Mouse (Mus musculus): Measurements from ENCODE around the gene P2rx3.

P2rx3 gene

GRCm38 (mm10) chr2:84980188-84980587 lies 57.1 kb downstream of the P2rx3 start, which contains the start of gene Prg2:
Gene Prg2 (plus strand): TSS chr2:84980461.
- no peak for DNase-seq (ENCODE audit: low spot score)

GRCm38 (mm10) chr2:84975580-84975979 lies 61.7 kb downstream of the P2rx3 start:
- DNase-seq (ENCODE audit: low spot score) = no peak

- no peak for DNase-seq (ENCODE audit: low spot score)
These were observed 69.8 kb downstream of the P2rx3 start for GRCm38 (mm10) chr2:84967318-84967991.

DNA sequence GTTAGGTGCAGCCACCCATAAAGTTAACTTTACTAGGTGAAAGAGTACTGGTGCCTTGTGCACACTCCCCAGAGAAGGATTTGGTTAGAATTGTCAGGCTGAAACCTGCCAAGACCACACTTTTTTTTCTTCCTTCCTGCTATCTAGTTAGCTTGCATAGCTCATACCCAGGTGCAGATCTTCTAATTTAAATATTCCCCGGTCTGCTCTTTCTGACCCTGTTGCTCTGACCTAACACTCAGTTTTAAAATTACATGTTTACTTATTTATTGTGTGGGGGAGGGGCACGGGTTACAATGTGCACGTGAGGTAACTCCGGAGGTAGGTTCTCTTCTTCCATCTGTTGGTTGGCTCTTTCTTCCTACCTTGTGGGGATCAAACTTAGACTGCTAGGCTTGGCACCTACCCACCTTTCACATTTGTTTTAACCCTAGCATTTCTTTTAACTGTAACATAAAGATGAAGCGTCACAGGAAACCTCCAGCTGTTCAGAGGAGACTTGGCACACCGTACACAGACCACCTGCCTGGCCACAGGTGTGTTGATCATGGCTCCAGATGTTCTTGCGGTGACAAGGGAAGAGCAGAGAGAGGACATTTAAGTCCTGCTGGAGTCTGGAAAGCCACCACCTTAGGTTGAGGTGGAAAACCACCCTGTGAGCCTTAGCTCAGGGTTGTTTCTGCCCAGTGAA lies 73.0 kb downstream of the P2rx3 start:
- no peak for DNase-seq (ENCODE audit: low spot score)

DNA sequence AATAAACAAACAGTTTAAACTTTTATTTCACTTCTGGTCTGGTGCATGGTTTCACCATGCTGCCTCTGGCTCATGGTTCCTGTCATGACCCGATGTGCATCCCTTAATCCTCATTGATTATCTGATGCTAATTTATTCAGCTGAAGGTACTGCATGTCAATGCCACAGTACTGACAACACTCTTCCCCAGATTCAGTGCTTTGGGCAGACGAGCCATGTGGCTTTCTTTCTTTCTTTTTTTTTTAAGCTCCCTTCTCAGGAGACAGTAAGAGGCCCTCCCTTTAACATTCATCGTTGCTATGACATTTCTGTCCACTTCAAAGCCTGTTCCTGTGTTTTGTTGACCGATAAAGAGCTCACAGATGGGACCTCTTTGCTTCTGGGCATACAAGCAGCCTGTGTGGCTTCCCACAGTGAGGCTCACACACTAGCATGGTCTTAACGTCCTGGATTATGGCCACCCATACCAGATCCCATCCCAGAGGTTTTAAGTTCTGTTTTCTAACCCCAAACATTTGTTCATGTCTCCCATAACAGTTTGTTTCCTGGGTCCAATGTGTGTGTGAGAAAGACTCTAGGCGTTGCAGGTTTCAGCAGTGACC lies 74.3 kb downstream of the P2rx3 start:
- DNase-seq (ENCODE audit: low spot score) = no peak

GRCm38 (mm10) chr2:84961901-84962300 lies 75.4 kb downstream of the P2rx3 start:
- no peak for DNase-seq (ENCODE audit: low spot score)

DNA sequence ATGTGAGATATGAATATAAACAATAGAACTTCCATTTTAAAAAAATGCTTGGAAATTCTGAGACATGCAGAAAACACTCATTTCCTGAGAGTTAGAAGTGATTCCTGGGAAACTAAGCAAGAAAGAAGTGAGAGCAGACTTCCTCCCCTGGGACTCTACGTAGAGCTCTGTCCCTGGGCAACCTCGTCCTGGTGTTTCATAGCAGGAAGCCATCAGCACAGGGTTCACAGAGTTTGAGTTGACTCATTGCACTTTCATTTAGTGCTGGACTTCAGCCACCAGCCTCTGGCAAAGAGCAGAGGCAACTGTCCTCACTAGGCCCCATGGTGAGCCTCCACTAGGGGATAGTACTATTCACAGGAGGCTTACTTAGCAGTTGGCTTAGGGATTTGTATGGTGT lies 76.0 kb downstream of the P2rx3 start:
- DNase-seq (ENCODE audit: low spot score) = peak; percentile 6

GRCm38 (mm10) chr2:84958588-84959264 lies 78.5 kb downstream of the P2rx3 start:
- DNase-seq (ENCODE audit: low spot score) = no peak

DNA sequence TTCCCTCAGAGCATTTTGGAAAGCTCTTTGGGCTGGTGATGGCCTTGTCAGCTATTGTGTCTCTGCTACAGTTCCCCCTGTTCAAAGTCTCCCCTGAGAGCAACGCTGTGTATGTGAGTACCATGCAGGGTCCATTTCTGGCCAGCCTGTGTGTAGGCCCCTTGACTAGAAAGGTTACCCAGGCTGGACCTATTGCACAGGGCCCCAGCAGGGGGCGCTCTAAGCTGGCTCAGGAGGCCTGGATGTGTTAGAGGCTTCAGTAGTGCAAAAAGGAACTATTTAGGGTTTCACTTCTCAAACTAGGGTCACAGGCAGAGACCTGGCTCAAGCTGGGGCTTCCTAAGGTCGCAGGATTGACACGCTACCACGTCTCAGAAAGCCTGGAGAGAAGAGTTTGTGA lies 81.0 kb downstream of the P2rx3 start:
- peak; percentile 10 for DNase-seq (ENCODE audit: low spot score)

- DNase-seq (ENCODE audit: low spot score) = no peak
These were observed 81.8 kb downstream of the P2rx3 start for GRCm38 (mm10) chr2:84955435-84955834.

GRCm38 (mm10) chr2:84952693-84953092 lies 84.6 kb downstream of the P2rx3 start:
- no peak for DNase-seq (ENCODE audit: low spot score)

GRCm38 (mm10) chr2:84952251-84952650 lies 85.0 kb downstream of the P2rx3 start:
- no peak for DNase-seq (ENCODE audit: low spot score)

GRCm38 (mm10) chr2:84951027-84951426 lies 86.2 kb downstream of the P2rx3 start:
- DNase-seq (ENCODE audit: low spot score) = no peak

DNA sequence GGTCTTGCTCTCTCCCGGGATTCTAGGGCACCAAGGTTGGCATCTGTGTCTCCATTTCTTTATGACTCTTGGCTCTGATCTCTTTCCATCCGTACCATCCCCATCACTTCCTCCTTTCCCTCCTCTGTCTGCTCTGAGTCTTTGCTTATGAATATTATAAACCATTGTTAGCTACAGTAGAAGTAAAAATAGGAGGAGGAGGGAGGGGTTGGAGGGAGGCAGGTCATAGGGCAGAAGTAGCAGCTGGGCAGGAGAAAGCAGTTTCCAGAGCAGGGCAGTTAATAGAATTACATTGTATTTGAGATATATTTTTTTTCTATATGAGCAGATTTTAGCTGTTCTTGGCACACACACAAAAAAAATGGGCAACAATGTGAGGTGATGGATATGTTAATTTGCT lies 88.5 kb downstream of the P2rx3 start:
- DNase-seq (ENCODE audit: low spot score) = no peak

All from MN1 (cell line).